Mouse (Mus musculus) left cerebral cortex, adult 18-20 months (tissue): Measurements from ENCODE around the gene Rnf152. TPM values are rescaled to one million over a fixed set of nuclear protein-coding genes. Genes with fewer than 3 reads are reported as not detected.

ENCODE experiments used
- DNase-seq, 2 experiments: peaks; one replicate each; pipeline ENCODE4 v3.0.0; 2021 to 2022; ENCODE audit warnings: low spot score in 2 of 2, mixed read lengths in 1 of 2
- total RNA-seq, 2 experiments: library from RNA; stranded (reverse); gene quantifications; 2 replicates each; pipeline ENCODE4 v1.2.3; 2021

Gene Rnf152
- total RNA-seq, 2 experiments from 2014 or later = 8.2 to 8.4 TPM

DNA sequence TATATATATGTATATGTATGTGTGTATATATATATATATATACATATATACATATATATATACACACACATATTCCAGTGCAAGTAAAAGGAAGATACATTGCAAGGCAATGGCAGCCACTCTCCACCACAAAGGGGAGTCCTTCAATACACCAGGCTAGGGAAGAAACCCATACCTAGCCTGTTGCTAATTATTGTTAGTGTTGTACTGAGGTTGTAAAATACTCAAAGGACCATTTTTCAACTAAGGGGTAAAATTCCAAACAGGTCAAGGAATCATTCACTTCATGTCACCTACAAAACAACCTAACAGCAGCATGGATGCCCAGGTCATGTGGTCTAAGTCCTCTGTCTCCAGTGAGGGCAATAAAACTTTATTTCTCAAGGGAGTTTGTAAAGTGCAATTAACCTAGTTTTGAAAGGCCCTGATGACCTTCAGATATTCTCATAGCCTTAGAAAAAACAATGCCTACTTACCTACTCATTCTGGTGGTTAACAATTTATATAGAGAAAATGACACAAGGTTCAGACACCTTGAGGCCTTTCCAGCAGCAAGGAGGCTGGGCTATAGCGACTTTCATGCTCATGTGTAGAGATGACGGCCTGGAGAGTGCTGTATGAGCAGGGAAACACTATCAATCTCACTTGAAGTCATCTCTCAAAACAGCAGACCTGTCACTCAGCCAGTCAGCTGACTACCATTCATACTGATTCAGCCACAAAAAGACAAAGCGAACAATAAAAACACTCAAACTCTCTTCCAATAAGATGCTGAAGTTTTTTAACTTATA is 42.3 kb downstream of the Rnf152 start:
- DNase-seq = no peak

DNA sequence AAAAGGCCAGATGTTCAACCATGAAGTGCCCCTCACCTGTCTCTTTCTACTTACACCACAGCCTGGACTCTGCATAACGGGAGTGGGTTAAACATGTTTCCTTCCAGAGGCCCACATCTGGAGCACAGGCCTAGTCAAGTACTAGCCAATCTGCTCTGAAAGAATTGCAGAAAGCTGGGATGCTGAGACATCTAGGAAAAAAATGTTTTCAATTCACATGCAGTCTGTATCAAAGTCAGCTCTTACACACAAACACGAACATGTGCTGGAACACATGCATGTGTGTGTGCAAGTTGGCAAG is 44.0 kb downstream of the Rnf152 start:
- DNase-seq = no peak

DNA sequence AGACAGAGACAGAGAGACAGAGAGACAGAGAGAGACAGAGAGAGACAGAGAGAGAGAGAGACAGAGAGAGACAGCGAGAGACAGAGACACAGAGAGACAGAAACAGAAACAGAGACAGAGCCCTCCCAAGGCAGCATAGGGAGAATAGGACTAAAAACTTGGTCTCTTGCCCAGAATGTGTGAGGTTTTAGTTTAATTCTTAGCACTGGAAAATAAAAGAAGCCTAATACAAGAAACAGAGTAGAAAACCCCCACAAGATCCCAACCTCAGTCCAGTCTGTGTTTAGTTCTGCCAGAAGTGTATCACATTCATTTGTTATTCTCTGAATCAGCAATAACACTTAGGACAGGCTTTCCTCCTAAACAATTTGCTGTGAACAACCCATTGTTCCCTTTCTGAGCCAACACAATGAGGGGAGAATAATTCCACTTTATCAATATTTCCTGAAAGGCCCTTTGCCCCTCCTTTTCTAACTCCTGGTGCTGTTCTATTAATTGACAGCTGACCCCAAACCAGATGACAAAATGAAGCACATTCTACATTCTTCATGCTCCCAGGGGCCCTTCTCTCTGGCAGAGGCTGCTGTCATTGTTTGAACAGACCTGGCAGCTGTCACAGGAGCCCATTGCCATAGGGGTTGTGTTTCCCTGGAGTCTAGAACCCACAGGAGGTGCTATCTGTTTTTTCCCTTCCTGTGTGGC is 44.5 kb downstream of the Rnf152 start:
- DNase-seq = no peak

DNA sequence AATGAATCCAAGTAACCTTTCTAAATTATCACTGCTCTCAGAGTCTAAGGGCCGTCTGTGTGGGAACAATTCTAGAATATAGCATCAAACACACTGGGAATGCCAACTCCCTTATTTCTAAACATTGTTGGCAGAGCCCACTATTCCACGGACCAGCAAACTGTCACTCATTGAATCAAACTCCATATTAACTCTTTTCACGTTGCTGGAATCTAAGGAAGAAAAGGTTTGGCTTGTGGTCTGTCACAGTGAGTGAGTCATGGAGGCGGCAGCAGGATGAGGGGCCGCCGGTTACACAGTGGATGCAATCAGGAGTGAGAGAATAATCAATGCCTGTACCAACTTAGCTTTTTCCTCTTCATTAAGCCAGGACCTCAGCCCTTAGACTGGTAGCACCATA is 54.3 kb downstream of the Rnf152 start:
- no peak for DNase-seq

DNA sequence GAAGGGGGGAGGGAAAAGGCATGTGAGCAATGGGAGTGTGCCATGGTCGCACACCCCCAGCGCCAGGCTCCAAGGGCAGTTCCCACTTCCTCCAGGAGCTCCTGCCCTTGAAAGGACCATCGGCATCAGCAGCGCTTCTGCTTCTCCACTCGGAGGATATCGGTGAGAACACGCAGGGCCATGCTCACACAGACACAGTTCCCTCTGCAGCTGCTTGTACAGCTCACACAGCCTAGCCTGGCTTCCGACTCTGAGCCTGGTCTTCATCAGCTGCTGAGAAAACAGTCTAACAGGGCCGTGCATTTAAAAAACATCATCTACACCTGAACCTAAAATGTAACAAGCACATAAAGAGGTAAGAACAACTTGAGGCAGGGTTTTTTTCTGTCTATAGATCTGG is 54.7 kb downstream of the Rnf152 start:
- DNase-seq = no peak

DNA sequence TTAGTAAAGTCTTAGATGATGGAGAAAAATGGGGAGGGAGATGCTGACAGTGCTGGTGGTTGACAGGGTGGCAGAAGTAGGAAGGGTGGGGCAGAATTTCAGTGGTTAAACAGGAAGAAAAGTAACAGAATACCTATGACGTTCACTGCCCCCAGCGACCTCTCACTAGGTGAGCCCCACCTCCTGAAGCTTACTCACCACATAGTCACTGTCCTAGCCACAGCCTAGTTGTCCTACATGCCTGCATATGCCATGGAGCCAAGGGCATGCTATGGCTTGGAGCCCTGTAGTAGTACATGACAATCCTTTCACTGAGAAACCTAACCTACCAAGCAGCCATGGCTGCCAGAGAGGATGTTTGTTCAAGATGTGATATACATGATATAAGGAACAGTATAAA is 64.7 kb downstream of the Rnf152 start:
- DNase-seq = no peak

DNA sequence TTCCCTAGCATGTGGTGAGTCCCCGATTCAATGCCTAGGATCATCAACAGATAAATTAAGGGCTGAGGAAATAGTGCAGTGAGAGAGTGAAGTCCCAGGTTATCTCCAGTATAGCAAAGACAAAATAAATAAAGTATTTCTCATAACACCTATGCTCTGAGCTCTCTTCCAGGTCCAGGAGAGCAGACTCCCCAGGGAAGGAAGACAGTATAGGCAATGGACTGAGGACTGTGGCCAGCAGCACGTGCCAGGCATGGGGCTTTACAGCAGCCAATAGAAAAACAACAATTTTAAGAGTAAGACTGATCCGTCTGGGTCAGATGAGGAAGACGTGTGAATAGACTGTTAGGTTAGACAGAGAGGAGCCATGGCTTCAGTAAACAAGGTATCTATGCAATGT is 69.0 kb downstream of the Rnf152 start:
- no peak for DNase-seq

DNA sequence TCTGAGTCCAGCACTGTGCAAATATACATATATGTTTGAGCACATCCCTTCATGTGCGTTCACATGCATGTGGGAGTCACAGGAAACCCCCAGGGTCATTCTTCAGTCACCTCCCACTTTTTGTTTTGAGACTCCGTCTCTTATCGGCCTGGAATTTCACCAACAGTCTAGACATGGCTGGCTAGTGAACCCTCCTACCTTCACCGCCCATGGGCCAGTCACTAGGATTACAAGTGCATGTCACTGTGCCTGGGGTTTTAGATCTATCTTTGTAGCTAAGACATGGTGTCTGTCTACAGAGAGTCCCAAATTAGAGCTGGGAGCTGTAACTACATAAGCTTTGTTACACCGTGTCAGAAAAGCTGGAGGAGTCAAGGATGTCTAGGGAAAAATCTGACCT is 69.6 kb downstream of the Rnf152 start:
- DNase-seq = no peak

DNA sequence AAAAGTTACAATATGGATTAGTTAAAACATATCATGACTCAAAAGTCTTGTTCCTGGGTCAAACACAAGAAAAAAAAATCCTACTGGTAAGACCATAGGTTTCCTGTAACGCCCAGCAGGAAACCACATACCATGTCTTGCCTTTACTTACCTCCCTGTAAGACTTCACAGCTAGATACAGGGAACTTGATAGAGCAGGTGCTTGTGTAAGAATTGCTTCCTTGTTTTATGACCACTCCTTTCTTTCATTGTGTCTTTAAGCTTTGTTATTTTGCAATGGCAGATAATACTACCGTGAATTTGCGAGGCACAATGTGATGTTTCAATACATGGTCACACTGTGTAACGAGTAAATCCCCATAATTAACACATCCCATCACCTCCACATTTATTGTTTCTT is 71.5 kb downstream of the Rnf152 start:
- DNase-seq = no peak

DNA sequence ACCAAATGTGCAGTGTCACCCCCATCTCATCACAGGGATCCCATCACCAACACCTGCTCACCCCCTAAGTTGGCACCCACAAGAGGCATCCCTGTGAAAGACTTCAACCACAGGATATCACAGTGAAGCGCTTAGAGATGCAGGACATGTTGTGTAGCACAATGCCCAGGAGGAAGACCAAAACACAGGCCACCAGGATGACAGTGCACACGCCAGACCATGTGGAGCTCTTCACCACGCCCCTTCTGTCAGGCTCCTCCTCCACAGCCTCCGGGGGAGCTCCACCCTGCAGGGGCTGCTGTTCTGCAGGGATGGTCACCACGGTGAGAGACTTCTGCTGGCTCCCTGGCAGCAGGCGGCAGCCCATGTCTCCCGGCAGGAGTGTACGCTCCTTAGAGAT is 72.4 kb downstream of the Rnf152 start:
- DNase-seq = no peak

DNA sequence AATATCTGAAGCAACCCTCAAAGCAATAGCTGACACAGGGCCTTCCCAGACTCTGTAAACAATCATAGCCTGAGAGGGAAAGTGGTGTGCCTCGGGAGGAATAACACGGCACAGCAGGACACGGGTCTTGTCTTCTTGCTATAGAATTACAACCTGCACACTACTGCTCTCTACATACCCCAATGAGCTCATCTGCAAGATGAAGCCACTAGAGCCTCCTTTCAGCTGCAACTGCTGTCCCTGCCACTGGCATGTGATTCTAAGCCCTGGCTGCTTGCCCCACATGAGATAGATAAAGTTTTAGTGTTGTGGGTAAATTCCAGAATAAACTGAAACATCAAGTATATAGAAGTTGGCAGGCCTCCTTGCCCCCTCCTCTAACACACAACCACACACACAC is 75.2 kb downstream of the Rnf152 start:
- no peak for DNase-seq

DNA sequence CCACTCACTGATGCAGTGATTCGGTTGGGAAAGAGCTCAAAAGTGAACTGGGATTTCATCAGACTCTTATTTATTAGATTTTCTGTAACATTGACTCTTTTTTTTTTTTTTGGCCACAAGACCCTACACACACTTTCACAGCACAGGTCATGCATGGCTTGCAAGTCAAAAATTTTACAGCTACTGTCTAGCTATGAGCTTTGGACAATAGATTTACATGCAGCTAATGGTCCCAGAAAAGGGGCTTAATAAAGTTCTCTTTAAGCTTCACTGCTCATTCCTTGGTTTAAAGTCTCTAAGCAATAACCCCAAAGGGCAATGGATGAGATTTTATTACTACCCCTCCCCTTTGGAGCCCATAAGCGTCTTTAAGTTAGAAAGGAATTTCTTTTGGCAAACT is 76.3 kb downstream of the Rnf152 start:
- DNase-seq = no peak

DNA sequence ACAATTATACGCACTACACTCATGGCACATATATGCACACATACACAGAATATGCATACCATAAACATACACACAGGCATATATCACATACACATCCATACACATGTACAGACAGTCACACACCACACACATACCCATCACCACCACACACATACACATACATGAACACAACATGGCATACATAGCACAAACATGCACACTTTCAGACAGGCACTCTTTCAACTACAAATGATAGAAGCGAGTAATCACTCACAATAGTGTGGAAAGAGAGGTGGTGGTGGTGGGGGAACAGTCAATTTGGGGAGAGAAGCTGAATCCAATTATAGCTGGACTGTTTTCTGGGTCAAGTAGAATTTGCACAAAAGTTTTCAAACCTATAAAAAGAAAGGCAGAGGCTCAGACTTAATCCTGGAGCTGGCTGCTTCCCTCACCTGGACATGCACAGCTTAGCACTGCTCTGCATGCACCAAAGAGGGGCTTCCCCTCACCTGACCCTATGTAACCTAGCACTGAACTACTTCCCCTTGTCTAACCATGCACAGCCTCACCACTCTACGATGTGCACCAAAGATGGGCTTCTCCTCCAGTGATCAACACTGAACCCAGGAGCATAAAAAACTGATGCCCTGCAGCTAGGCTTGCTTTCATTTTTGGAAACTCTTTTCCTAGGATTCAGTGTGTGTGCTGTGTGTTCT is 81.9 kb downstream of the Rnf152 start:
- no peak for DNase-seq

DNA sequence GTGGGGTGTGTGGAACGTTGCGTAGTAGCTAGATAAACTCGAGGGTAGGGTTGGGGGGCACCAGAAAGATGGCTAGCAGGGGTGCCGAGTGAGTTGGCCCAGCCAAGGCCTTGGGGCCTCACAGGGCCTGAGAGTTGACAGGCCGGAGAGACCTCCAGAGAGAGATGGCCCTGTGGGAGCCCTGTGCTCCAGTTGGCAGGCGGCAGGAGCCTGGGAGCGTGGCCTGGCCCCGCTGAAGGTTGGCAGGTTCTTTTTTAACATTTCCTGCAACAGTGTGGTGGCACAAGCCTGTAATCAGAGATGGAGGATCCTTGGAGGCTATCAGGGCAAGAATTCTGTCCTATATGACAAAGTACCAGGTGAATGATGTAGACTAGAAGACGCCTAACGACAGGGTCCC is 85.4 kb downstream of the Rnf152 start:
- DNase-seq = no peak

DNA sequence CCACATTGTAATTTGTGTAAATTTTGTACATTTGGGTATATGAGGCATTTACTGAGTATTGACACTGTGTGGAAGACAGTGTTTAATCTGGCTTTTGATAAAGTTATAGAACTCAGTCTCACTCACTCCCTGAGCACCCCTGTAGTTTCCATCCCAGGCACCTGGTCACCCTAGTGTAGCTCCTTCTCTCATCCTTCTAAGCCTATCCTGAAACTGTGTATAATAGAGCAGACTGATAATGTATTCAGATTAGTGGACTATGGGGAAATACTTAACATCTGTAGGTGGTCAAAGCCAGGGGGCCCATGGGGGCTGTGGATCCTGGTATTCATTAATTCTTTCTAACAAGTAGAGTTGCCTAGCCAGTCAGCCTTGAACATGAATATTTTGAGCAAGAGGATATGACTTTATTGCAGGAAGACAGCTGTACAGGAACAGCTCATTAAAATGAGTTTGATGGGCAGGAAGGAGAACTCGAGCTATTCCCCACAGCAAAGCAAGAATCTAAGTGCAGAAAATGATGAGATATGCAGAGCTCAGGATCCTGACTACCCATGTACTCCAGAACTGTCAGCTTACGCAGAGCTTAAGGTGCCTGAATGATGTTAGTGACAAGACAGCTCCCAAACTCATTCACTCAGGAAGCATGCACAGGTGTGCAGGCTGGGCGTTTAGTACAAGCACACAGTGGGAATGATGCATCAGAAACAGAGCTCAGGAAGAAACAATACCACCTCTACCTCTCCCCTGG is 93.1 kb downstream of the Rnf152 start:
- no peak for DNase-seq

DNA sequence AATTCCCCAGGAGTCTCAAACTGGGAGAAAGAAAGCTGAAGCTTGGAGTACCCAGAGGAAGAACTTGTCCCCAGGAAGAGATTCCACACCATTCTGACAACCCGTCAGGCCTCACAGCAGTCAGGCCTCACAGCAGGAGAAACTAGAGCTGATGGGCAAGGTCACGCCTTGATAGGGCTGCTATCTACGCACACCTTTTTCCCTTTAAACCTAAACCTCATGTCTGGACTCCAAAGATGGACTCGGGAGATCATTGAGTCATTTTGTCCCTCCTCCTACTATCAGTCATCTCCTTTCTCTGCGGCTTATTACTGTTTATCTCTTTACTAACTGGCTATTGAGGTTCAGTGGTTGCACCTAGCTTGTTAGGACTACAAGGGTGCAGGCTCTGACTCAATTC is 96.3 kb downstream of the Rnf152 start:
- DNase-seq = no peak

DNA sequence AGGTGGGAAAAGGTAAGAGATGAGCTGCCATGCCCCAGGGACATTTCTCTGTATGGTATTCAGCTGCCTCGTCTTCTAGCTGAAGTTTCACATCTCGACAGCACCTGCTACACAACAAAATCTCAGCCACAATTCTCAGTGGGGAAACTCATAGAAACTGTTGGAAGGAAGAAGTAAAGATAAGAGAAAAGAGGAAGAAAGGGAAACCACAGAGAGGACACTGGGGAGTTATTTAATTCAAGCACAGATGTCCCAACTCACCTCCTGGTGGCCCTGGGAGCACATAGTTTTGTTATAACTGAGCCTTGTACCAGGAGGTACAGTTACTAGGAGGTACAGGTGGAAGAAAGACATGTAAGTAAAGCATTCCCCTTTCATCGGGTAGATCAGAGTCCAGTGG is 99.3 kb downstream of the Rnf152 start:
- no peak for DNase-seq

DNA sequence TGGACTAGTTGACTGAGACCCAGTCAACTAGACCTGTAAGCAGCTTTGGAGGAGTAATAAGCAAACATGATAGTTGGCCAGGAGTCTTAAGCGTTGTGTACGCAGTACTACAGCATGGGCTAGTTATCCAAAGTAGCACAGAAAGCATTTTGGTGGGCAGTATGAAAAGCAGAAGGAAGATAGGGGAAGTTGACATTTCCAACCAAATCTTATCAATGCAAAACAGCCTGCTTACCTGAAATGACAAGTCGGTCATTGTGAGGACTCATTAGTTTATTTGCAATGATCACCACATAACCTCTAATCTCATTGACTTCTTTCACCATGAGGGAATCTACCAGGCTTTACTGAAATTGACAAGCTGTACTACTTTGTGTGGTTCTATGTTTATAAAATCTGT is 107.3 kb downstream of the Rnf152 start:
- no peak for DNase-seq

DNA sequence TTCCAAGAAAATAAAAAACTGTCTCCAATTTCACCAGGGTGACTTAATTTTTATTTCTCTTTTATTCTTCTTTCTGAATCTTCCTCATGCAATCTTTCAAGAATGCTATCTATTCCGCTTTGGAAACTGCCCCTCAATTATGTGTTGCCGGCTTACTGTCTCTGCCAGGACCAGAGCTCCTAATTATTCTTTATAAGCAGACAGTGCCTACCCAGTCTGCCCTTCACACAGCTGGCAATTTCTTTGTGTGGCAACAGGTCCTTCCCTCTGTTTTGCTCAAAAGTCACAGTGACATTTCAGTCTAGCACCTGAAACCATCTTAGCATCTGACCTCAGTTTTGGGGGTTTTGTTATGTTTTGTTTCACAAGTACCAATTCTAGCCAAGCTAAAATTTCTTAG is 109.9 kb downstream of the Rnf152 start:
- DNase-seq = no peak

DNA sequence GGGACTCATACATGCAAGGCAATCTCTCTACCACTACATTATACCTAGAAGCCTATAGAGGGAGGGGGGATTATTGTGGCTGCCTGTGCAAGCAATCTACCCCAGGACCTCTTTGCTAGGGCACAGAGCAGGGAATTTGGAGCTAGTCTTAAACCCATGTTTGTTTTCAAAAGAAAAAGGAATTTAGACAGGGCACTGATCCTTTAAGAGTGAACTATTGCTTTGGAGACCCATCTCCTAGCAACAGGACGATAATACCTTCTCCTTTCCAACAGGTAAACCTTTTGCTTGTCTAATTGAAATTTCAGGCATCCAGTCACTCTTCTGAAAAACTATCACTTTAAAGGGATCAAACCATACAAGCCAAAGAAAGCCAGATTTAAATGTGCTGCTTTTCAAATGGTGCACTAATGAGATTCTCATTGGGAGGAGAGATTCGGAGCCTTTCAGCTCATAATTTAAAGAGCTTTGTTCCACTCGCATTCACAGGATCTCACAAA is 110.4 kb downstream of the Rnf152 start:
- no peak for DNase-seq

DNA sequence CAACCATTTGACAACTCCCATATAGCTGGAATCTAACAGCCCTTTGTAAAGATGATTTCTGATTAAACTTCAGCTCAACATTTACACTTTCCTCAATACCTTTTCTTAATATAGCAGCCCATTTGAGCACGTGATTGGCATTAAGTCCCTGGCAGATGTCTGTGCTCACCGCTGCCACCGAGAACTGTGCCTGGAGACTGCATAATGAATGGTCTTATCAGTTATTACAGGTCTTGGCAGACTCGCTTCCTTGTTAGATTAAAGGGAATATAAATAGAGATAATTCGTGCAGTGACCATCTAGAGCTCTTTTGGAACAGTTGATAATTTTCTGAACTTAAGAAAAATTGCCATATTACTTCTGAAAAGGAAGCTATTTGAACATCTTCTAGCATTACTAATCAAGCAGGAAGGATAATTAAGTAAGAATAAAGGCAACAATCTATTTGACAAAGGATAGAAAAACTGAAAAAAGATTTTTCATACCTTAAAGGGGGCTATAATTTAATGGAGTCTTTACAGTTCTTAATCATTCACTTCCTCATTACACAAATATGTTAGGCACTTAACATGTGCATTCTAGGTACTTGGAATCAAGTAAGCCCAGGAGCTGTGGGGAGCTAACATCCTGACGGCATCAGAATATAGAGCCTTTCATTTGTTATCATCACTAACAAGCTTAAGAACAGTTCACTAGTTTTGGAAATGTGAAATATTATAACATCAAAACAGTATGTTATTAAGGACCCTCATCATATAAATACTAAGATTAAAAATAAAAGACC is 113.0 kb downstream of the Rnf152 start:
- DNase-seq = no peak
